Mouse (Mus musculus) C2C12 (cell line): ENCODE data around the gene Trpm5.

Source experiments
- CTCF ChIP-seq: IDR thresholded peaks from one replicate; pipeline ENCODE4 v1.5.1; 2011; ENCODE audit not compliant: control insufficient read depth, insufficient read depth, insufficient read length
- MAX ChIP-seq: IDR thresholded peaks from one replicate; pipeline ENCODE4 v1.6.1; 2011; ENCODE audit warnings: mild to moderate bottlenecking, control low read depth
- USF1 ChIP-seq: IDR thresholded peaks from one replicate; pipeline ENCODE4 v1.6.1; 2011; ENCODE audit warnings: low read depth, mild to moderate bottlenecking, control low read depth, moderate library complexity

GRCm38 (mm10) chr7:143040561-143040960 lies 53.9 kb downstream of the Trpm5 start:
- TF ChIP-seq CTCF (no peak), USF1 (no peak), MAX (no peak)
